Mouse (Mus musculus) macrophage (primary cell): ENCODE data around the gene Map4. TPM values are rescaled to one million over a fixed set of nuclear protein-coding genes. Genes with fewer than 3 reads are reported as not detected.

ENCODE experiments used
- H3K27ac ChIP-seq: fragments of 350-480 bp; formaldehyde crosslinking; 2 replicates; pipeline ENCODE4 v1.9.0; 2021
- H3K36me3 ChIP-seq: fragments of 350-480 bp; formaldehyde crosslinking; 2 replicates; pipeline ENCODE4 v1.9.0; 2021; ENCODE audit errors: inconsistent target
- H3K4me3 ChIP-seq: fragments of 350-480 bp; formaldehyde crosslinking; 2 replicates; pipeline ENCODE4 v1.9.0; 2021; ENCODE audit errors: inconsistent target
- H3K79me2 ChIP-seq: fragments of 350-480 bp; formaldehyde crosslinking; 2 replicates; pipeline ENCODE4 v1.9.0; 2021; ENCODE audit errors: inconsistent target
- WGBS: methylation state at CpG from one replicate; pipeline ENCODE4 v1.1.7; 2026; ENCODE audit warnings: inconsistent platforms; ENCODE audit not compliant: missing documents; 5-methylcytosine and 5-hydroxymethylcytosine counted together
- polyA plus RNA-seq: library from polyadenylated mRNA; stranded (reverse); fragments of 250-400 nt; gene quantifications from 3 replicates; pipeline ENCODE4 v1.2.4, GENCODE M21; 2018; ENCODE audit warnings: inconsistent platforms
- total RNA-seq, 78 experiments: library from RNA; depleted of rRNA; stranded (reverse); fragments of 250-400 nt; gene quantifications; 1 replicate in 9 of 78; 2 replicates in 24 of 78; 3 replicates in 43 of 78; 4 replicates in 2 of 78; pipeline ENCODE4 v1.2.4; 2018; ENCODE audit warnings: inconsistent platforms in 56 of 78

Gene Map4
- total RNA-seq (2018; cell fraction: chromatin; rRNA removed) = 100 to 1,000 TPM; 148 to 574 (median 186) TPM
- total RNA-seq (2018; cell fraction: cytosol; rRNA removed) = 100 to 1,000 TPM in 10 of 26 experiments, 10 to 100 TPM in 16; 68.7 to 132 (median 94.2) TPM
- total RNA-seq (2018; cell fraction: nucleus; rRNA removed) = 100 to 1,000 TPM in 24 of 26 experiments, 10 to 100 TPM in 2; 88.2 to 457 (median 140) TPM
- polyA plus RNA-seq = 55.4 to 76.9 TPM (median 66.0 TPM) in 3 replicates

DNA sequence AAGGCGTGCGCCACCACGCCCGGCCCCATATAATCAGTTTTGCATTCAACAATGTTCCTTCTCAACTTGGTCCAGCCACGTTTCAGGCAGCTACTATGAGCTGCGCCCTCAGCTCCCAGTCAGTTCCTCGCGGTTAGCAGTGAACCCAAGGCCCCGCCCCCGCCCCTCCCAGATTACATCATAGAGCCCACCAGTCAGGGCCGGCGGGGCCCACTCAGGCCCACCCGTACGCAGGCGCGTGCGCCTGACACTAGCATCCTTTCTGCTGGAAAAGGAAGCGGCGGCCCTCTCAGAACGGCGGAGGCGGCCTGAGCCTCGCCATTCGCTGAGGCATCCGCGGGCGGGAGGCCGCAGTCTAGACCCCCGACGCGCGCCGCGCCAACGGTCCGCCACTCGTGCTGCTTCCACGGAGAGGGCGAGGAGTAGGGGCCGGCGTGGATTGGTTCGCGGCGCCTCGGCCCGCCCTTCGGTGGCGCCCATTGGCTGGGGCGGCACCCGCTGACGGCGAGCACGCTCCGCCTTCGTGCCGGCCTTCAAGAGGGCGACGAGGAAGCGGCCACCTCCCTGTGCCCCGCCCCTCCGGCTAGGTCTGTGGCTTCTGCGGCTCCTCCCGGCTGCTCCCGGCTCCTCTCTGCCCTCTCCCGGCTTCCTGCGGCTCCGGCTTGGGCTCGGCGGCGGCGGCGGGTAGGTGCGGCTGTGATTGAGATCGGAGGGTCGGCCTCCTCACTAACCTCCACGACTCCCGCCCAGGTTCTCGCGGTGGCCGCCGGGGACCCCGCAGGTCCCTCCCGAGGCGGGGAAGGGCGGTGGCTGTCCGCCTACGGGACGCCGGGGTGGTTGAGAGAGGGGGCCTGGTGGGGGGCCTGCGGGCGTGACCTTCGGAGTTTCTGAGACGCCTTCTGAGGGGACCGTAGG is at the start of gene Map4:
TSS of gene Map4 (plus strand) at position 204 of the 915 bp plus-strand sequence.
- peak within 1 kb of the TSS; percentile 92 for H3K4me3 ChIP-seq
- no peaks in the 10 kb centered on the region for H3K36me3 ChIP-seq
- peak within 1 kb of the TSS; percentile 69 for H3K27ac ChIP-seq
- under 1% methylated on average over 94 of the region's 94 CpGs for WGBS
- H3K79me2 ChIP-seq = peaks cover 47% of the 10 kb centered on the region

DNA sequence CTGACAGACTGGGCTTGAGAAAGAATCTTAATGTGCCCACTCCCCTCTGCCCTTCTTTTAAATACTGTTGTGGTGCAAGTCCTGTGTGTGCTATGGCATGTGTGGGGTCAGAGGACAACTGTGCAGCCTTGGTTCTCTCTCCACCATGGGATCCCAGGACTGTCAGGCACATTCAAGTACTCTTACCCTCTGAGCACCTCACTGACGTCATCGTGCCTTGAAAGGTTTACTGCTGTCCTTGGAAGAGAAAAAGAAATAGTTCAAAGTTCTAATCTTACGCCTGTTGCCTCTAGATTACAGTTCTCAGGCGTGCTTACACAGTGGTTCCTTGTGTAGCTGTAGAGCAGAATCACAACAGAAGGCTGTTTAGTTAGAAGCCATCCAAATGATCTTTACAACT is 45.0 kb upstream of the Map4 start:
- 100% methylated on average over 4 of the region's 4 CpGs for WGBS
- Histone ChIP-seq H3K36me3 (peaks cover 87% of the 10 kb centered on the region), H3K27ac (no peak overlapping the region), H3K79me2 (no peaks in the 10 kb centered on the region), H3K4me3 (no peak overlapping the region)

DNA sequence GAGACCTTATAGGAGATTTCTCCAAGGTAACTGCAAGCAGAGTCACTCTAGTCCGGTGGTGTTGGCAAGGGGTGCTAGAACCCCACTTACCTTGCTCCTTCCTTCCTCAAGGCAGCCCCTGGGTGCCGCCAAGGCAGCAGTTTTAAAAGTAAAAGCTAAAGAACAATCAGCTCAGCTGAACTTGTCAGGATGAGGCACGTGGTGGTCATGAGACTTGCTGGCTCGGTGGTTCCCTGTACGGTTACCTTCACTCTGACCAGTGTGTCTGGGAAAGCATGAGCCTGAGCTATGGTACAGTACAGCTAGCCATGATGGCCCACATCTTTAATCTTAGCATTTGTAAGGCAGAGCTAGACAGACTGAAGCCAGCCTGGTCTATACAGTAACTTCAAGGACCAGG is 43.9 kb upstream of the Map4 start:
- WGBS = 85% methylated on average over 5 of the region's 5 CpGs
- H3K4me3 ChIP-seq = no peak overlapping the region

DNA sequence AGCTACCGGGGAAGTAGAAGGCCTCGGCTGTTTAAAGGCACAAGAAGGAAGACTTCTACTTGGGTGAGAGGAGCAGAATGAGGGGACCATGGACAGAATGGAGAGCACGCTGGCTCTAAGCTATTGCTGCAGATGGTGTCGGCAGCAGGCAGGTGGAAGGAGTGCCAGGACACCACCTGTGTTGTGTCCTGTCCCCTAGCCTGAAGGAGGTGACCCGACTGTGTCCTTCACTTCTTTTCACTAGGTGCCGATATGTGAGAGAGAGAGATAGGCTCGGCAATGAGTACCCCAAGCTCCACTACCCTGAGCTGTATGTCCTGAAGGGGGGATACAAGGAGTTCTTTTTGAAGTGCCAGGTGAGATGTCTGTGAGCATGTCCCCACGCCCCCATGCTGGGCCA is 39.8 kb upstream of the Map4 start:
- WGBS = 94% methylated on average over 8 of the region's 8 CpGs
- peaks cover 52% of the 10 kb centered on the region for H3K36me3 ChIP-seq
- H3K27ac ChIP-seq = no peak overlapping the region
- no peak overlapping the region for H3K4me3 ChIP-seq
- H3K79me2 ChIP-seq = no peaks in the 10 kb centered on the region

More for the DNA sequence above, 43.9 kb upstream of the Map4 start:
- H3K27ac ChIP-seq = no peak overlapping the region
- no peaks in the 10 kb centered on the region for H3K79me2 ChIP-seq
- peaks cover 91% of the 10 kb centered on the region for H3K36me3 ChIP-seq

DNA sequence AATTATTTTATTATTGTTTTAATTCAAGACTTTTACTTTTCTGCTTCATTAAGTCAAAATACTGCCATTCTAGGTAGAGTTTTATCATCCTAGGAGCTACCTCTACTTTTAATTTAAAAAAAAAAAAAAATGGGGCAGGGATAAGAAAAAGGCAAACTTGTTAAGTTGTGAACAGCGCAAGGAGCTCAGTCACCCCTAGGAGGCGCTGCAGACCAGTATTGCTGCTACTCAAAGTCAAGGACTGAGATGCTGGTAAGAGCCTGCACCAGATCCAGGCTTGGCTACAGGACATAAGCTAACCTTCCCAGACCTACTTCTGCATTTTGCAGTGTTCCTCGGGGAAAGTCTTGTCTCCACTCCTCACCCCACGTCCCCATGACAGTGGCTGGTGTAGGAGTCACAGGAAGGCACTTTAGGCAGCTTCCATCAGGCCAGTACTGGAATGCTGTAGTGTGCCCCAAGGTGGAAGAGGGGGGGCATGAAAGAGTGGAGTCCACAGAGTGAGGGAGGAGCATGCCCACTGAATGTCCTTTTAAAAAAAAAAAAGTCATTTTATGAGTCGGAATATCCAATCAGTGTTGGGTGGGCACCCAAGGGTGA is 38.5 kb upstream of the Map4 start:
- Histone ChIP-seq H3K36me3 (peaks cover 45% of the 10 kb centered on the region), H3K79me2 (no peaks in the 10 kb centered on the region), H3K27ac (no peak overlapping the region), H3K4me3 (no peak overlapping the region)
- WGBS = 70% methylated on average over 5 of the region's 5 CpGs

DNA sequence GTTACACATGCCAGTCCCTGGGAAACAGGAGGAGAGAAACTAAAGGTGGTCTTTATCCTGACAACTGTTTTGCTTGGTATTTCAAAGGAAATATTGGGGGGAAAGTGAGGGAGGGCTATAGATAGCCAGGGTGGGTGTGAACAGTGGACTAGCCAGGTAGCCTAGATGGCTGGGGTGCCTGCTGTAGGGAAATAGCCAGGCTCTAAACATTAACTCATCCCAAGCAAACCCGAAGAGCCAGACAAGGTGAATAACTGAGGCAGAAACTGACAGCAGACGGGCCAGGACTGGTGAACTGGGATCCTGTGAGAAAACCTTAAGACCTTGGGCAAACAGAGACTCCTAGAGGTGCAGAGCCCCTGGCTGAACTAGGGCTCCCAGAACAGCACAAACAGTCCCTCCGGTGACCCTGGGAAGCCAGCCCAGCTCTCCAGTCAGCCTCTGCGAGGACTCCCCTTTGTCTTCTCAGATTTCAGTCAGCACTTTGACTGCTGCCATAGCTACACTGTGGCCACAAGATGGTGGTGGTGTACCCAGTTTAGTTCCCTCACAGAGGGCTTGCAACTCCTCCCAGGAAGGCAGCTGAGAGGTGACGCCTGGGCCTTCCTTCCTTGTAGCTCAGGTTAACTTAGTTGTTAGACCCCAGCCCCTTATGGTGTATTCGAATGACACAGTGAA is 36.7 kb upstream of the Map4 start:
- 44% methylated on average over 6 of the region's 6 CpGs for WGBS
- Histone ChIP-seq H3K4me3 (no peak overlapping the region), H3K36me3 (peaks cover 27% of the 10 kb centered on the region), H3K27ac (no peak overlapping the region), H3K79me2 (no peaks in the 10 kb centered on the region)

DNA sequence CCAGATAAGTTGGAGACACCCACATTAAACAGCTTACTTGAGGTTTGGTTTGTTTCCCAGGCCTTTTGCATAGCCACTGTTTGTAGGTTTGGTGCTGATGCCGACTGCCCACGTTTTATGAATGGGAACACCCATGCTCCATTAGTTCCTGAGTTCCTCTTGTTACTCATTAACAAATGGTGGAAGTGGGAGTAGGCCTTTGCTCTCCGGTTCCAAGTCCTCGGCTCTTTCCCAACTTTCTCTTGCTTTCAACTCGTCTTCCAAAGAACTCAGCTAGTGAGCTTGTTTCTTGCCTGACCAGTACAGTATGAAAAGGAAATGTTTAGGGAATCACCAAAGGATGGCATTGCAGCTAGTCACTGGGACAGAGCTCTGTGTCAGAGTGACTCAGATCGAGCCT is 35.7 kb upstream of the Map4 start:
- H3K4me3 ChIP-seq = no peak overlapping the region
- H3K27ac ChIP-seq = no peak overlapping the region
- no peaks in the 10 kb centered on the region for H3K79me2 ChIP-seq
- H3K36me3 ChIP-seq = peaks cover 17% of the 10 kb centered on the region
- 93% methylated on average over 6 of the region's 6 CpGs for WGBS

DNA sequence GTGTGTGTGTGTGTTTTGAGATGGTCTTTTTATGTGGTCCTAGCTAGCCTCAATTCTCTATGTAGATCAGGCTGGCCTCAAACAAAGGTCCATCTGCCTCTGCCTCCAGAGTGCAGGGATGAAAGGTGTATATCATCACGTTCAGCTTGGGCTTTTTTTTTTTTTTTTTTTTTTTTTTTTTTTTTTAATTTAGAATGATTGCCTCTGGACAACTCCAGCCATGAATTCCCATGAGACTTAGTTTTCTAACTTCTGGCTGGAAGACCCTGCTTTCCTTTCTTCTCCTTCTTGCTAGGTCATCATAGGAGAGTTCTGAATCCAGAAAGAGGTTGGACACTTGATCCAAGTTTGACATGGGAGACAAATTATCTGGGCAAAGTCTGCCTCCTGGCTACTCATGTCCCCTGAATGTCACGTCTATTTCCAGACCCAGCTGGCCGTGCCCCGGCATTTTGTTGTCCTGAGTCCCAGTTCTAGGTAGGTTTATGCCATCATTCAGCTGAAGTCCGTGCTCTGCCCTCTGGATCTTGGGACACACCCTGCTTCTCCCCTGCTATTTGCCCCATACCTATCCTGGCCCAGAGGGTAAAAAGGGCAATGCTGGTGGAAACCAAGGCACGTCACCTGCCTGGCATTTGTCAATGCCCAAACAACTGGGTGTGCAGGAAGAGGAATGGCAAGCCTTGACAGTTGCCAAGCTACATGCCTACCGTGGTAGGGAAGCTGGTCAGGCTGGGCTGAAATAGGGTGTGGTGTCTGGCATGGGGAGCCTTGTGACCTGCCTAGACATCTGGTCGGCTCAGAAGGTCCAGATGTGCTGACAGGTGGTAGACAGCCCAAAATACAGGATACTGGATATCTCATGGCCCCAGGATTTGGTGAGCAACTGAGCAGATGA is 34.8 kb upstream of the Map4 start:
- 93% methylated on average over 7 of the region's 8 CpGs for WGBS
- H3K36me3 ChIP-seq = peaks cover 10% of the 10 kb centered on the region
- no peak overlapping the region for H3K27ac ChIP-seq
- H3K4me3 ChIP-seq = no peak overlapping the region
- H3K79me2 ChIP-seq = no peaks in the 10 kb centered on the region

DNA sequence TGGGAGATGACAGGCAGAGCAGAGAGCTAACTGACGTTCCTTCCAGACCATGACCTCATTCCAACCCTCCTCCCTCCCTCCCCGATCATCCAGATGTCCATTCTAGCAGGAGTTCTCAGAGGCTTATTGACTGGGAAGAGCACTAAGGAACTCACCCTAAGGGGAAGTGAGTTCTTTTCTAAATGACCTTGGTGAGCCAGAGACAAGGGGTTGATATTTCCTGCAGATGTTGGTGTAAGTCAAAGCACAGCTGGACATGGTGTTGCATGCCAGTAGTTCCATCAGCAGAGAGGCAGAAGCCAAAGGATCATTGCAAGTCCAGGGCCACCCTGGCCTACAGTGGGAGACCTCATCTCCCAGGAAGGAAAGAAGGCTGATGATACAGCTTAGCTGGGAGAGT is 33.2 kb upstream of the Map4 start:
- H3K27ac ChIP-seq = no peak overlapping the region
- no peaks in the 10 kb centered on the region for H3K36me3 ChIP-seq
- H3K4me3 ChIP-seq = no peak overlapping the region
- no peaks in the 10 kb centered on the region for H3K79me2 ChIP-seq
- WGBS = 52% methylated on average over 2 of the region's 2 CpGs

DNA sequence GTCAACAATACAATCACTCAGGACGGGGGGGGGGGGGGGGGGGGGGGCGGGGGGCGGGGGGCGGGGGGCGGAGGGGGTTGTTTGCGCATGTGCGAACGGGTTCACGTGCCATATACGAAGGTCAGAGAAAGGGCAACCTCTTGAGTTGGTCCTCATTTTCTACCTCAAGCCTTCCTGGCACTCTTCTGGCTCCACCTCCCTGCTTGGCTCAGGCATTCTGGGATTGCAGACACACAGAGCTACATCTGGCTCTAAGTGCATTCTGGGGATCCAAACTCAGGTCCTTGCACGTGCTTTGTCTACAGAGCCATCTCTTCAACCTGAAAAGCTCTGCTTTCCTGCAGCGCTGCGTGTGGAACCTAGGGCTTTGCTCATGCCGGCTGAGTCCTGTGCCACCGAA is 31.9 kb upstream of the Map4 start:
- no peaks in the 10 kb centered on the region for H3K36me3 ChIP-seq
- 87% methylated on average over 7 of the region's 15 CpGs for WGBS
- no peak overlapping the region for H3K27ac ChIP-seq

DNA sequence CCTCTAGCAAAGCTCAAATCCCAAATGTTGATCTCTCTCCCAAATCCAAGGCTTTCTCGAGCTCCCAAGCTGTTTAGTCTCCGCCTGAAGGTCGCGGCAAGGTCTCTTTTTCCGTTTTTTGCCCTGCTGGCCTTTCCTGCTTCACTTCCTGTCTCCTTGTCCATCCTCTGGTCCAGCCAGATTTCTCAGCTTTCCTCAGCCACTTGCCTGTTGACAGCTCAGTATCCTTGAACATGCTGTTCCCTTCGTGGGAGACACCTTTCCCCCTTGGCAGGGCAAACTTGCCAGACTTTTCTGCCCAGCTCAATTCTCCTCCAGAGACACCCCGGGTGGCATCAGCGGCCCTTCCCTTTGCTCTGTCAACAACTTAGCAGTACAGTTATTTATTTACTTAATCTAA is 31.5 kb upstream of the Map4 start:
- Histone ChIP-seq H3K4me3 (no peak overlapping the region), H3K79me2 (no peaks in the 10 kb centered on the region), H3K36me3 (no peaks in the 10 kb centered on the region), H3K27ac (no peak overlapping the region)
- WGBS = 76% methylated on average over 8 of the region's 8 CpGs

More for the DNA sequence above, 31.9 kb upstream of the Map4 start:
- Histone ChIP-seq H3K79me2 (no peaks in the 10 kb centered on the region), H3K4me3 (no peak overlapping the region)

DNA sequence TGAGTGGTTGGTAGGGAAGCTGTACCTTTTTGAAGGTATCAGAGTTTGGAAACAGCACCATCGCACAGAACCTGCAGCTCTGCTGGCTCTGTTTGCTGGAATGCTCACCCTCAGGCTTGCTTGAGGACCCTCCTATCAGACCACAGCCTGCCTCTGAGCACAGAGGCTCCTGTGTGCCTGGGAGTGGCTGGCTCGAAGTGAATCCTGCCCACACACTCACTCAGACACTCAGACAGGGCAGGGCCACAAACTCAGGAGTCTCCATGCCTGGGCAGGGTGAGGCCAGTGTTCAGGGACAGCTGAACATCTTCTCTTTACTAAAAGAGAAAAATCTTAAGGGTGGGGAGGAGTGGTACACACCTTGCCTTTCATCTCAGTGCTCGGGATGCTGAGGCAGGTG is 30.7 kb upstream of the Map4 start:
- no peaks in the 10 kb centered on the region for H3K79me2 ChIP-seq
- no peaks in the 10 kb centered on the region for H3K36me3 ChIP-seq
- 91% methylated on average over 3 of the region's 3 CpGs for WGBS
- no peak overlapping the region for H3K27ac ChIP-seq
- H3K4me3 ChIP-seq = no peak overlapping the region

DNA sequence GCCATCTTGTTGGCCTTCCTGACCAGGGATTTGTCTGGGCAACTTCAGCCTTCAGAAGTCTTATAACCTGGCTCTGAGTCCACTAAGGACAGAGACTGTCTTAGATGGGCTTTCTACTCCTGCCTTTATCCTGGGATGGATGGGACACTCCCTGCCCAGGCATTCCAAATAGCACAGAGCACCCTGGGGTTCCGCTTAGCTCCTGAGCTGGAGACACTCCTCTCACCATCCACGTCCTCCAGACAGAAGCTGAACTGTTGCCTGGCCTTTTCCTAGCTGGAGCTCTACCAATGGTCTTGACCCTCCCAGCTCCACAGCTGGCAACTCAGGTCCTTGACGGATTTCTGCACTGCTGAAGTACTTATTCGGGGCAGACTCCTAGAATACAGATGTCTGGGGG is 29.0 kb upstream of the Map4 start:
- Histone ChIP-seq H3K36me3 (no peaks in the 10 kb centered on the region), H3K4me3 (no peak overlapping the region), H3K27ac (no peak overlapping the region), H3K79me2 (no peaks in the 10 kb centered on the region)
- 87% methylated on average over 4 of the region's 4 CpGs for WGBS

DNA sequence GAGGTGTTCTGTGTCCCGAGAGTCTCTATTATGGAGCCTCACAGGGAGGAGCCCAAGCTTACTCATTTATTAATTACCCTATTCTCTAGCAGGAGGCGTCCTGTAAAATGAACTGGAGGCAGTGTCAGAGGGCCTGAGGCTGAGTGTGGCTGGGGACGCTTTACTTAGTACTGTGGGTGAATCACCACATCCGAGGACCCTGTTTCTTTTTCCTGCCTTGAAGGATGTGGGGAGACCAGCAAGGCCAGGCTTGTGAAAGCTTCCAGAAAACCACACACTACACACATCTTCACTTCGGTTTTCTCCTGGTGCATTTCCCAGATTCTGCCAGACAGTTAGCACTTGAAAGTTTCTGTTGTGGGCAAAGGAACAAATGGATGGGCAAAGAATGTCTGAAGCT is 28.5 kb upstream of the Map4 start:
- H3K79me2 ChIP-seq = no peaks in the 10 kb centered on the region
- H3K36me3 ChIP-seq = no peaks in the 10 kb centered on the region
- WGBS = 45% methylated on average over 5 of the region's 5 CpGs
- H3K27ac ChIP-seq = no peak overlapping the region
- no peak overlapping the region for H3K4me3 ChIP-seq
